Mouse (Mus musculus) midbrain, postnatal 0 days (tissue): ENCODE results near the gene Mrps36. TPM values are rescaled to one million over a fixed set of nuclear protein-coding genes. Genes with fewer than 3 reads are reported as not detected.
"Not testable (repeated sequence)": the region's sequence is repeated elsewhere in the genome, so short reads cannot be mapped to it uniquely, and the experiment has no call there.

Experiments used
- ATAC-seq: fragments of 200-750 bp; cut with Nextera tagmentation; 2 replicates; pipeline ENCODE4 v1.8.0; 2017; ENCODE audit warnings: moderate number of reproducible peaks, mild to moderate bottlenecking, moderate TSS enrichment, moderate library complexity; ENCODE audit not compliant: low FRiP score
- DNase-seq: peaks from one replicate; pipeline ENCODE4 v3.0.0-alpha.2; 2015; ENCODE audit warnings: low spot score
- H3K27ac ChIP-seq: fragments of 300-500 bp; sonication (generic); 2 replicates; pipeline ENCODE4 v1.5.1; 2014; ENCODE audit warnings: low read depth, mild to moderate bottlenecking, low read length, mixed read lengths
- H3K27me3 ChIP-seq: fragments of 300-500 bp; sonication (generic); 2 replicates; pipeline ENCODE4 v1.6.1; 2014; ENCODE audit warnings: low read length, control low read depth, mixed read lengths; ENCODE audit not compliant: insufficient read depth
- H3K36me3 ChIP-seq: fragments of 300-500 bp; sonication (generic); 2 replicates; pipeline ENCODE4 v1.6.1; 2014; ENCODE audit warnings: low read length, control low read depth, mixed read lengths; ENCODE audit not compliant: insufficient read depth
- H3K4me1 ChIP-seq: fragments of 300-500 bp; sonication (generic); 2 replicates; pipeline ENCODE4 v1.6.1; 2014; ENCODE audit warnings: mild to moderate bottlenecking, control low read depth, antibody characterized with exemption, low read length, mixed read lengths; ENCODE audit not compliant: insufficient read depth
- H3K4me2 ChIP-seq: fragments of 300-500 bp; sonication (generic); 2 replicates; pipeline ENCODE4 v1.6.1; 2014; ENCODE audit warnings: low read depth, mild to moderate bottlenecking, low read length, mixed read lengths; ENCODE audit not compliant: poor library complexity, severe bottlenecking
- H3K4me3 ChIP-seq: fragments of 300-500 bp; sonication (generic); 2 replicates; pipeline ENCODE4 v1.5.1; 2014; ENCODE audit warnings: low read depth, mild to moderate bottlenecking, low read length, moderate library complexity
- H3K9ac ChIP-seq: fragments of 300-500 bp; sonication (generic); replicated peaks from 2 replicates; pipeline ENCODE4 v1.6.1; 2014; ENCODE audit warnings: mild to moderate bottlenecking, low read length, moderate library complexity, mixed read lengths; ENCODE audit not compliant: poor library complexity, severe bottlenecking
- H3K9me3 ChIP-seq: fragments of 300-500 bp; sonication (generic); 2 replicates; pipeline ENCODE4 v1.6.1; 2016; ENCODE audit warnings: low read length, control low read depth
- CTCF ChIP-seq: IDR thresholded peaks from 2 replicates; pipeline ENCODE4 v1.5.1; 2016; ENCODE audit warnings: antibody characterized with exemption, mild to moderate bottlenecking
- WGBS: fragments of 180-500 bp; shearing (Covaris S2); extraction: QIAGEN DNeasy Blood & Tissue Kit; methylation state at CpG from one replicate; pipeline ENCODE4 v1.1.7; 2014; 5-methylcytosine and 5-hydroxymethylcytosine counted together
- polyA plus RNA-seq: library from polyadenylated mRNA; unstranded; fragments of >200 nt; fragmentation: Nextera tagmentation; extraction: Ambion mirVana; gene quantifications from 2 replicates; pipeline ENCODE4 v1.2.1, GENCODE M21; 2015
- total RNA-seq: library from RNA; depleted of rRNA; stranded (reverse); fragments of >200 nt; gene quantifications from 2 replicates; pipeline ENCODE4 v1.2.3, GENCODE M21; 2014

The Mrps36 gene
- total and polyA plus RNA-seq, 2 experiments from 2014 or later, result 25.9 to 163 TPM

DNA sequence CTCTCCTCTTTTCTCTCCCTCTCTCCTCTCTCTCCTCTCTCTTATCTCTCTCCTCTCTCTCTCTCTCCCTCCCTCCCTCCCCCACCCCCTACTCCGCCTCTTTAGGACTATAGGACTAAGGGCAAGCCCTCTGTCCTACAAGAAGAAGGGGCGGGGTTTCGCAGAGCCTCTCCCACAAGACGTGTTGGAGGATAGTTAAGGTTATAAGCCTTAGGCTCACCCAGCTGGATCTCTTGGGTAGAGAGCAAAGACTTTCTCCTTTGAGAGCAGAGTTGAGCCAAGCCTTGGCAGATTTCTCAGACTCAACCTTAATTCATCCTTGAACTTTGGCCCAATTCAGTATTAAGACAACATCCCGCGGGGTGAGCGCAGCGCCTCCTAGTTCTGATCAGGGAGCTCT is 4.2 kb upstream of the Mrps36 start:
- no peak for ATAC-seq
- Histone ChIP-seq H3K9ac (no peak overlapping the region), H3K4me3 (no peak overlapping the region), H3K27ac (no peak overlapping the region), H3K9me3 (no peaks in the 10 kb centered on the region), H3K27me3 (no peaks in the 10 kb centered on the region), H3K4me1 (no peaks in the 10 kb centered on the region), H3K4me2 (no peak overlapping the region), H3K36me3 (no peaks in the 10 kb centered on the region)
- WGBS, result 46% methylated on average over 7 of the region's 8 CpGs
- DNase-seq, result no peak
- TF ChIP-seq CTCF, result no peak

DNA sequence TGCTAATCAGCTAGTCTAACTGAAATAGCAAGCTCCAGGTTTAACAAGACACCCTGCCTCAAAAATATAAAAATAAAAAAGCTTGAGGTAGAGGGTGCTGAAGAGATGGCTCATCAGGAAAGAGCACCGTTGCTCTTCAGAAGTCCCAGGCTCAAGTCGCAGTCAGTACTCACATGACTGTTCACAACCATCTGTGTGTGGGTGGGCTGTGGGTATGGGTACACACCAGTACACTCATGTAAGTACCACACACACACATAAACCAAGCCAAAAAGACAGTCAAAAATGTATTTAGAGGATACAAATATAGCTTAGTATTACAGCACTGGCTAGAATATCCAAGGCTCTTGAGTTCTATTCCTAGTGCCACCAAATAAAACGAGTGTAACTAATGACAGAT is 1.6 kb upstream of the Mrps36 start:
- H3K27ac ChIP-seq, result no peak overlapping the region
- DNase-seq (no peak), ATAC-seq (no peak)
- H3K4me1 ChIP-seq, result peaks cover 4% of the 10 kb centered on the region; the same call in 1 of the 2 replicates
- H3K9me3 ChIP-seq, result no peaks in the 10 kb centered on the region
- no peak overlapping the region for H3K9ac ChIP-seq
- TF ChIP-seq CTCF, result no peak
- no peak overlapping the region for H3K4me3 ChIP-seq
- H3K36me3 ChIP-seq, result no peaks in the 10 kb centered on the region
- H3K27me3 ChIP-seq, result no peaks in the 10 kb centered on the region
- 90% methylated on average over 3 of the region's 3 CpGs for WGBS
- no peak overlapping the region for H3K4me2 ChIP-seq

DNA sequence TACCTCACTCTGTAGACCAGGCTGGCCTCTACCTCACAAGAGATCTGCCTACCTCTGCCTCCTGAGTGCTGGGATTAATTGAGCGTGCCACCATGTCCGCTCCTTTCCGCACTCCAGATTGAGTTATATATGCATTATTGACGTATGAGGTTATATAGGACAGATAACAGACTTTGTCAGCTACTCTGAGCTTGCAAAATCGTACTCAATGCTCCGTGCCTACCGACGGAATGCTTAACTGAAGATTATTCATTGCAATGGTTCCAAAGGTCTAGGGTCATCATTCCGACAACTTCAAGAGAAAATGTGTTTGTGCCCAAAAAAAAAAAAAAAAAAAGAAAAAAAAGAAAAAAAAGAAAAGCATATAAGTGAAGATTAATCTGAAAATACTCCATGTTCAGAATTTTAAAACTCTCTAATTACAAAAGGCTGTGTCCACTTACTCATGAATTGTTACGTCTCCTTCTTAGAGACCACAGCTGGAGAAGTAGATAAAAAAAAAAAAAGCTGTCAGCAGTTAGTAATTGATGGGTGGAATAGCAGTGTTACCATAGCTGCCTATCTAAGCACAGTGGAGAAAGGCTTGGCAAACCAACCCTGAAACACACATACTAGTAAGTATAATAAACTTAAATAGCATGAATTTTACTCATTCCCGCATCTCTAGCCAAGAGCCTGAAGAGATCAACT is 968 bp downstream of the Mrps36 start:
- H3K4me2 ChIP-seq, result peak overlapping the region; percentile 59
- TF ChIP-seq CTCF, result no peak
- DNase-seq (no peak), ATAC-seq (peak; percentile 38)
- peaks cover 4% of the 10 kb centered on the region; the same call in 1 of the 2 replicates for H3K4me1 ChIP-seq
- no peaks in the 10 kb centered on the region for H3K27me3 ChIP-seq
- H3K9me3 ChIP-seq, result no peaks in the 10 kb centered on the region
- H3K9ac ChIP-seq, result peak overlapping the region; percentile 77
- H3K4me3 ChIP-seq, result peak overlapping the region; percentile 62
- no peaks in the 10 kb centered on the region for H3K36me3 ChIP-seq
- WGBS, result 65% methylated on average over 11 of the region's 11 CpGs
- peak overlapping the region; percentile 94 for H3K27ac ChIP-seq

GRCm38 (mm10) chr13:100742831-100743230 is 1.6 kb downstream of the Mrps36 start:
- Histone ChIP-seq H3K27me3 (no peaks in the 10 kb centered on the region), H3K9me3 (no peaks in the 10 kb centered on the region), H3K4me3 (no peak overlapping the region), H3K27ac (no peak overlapping the region), H3K4me2 (no peak overlapping the region), H3K4me1 (peaks cover 4% of the 10 kb centered on the region; the same call in 1 of the 2 replicates), H3K36me3 (no peaks in the 10 kb centered on the region; the same call in 1 of the 2 replicates), H3K9ac (no peak overlapping the region)
- TF ChIP-seq CTCF, result no peak
- 92% methylated on average over 5 of the region's 5 CpGs for WGBS
- ATAC-seq, result no peak
- no peak for DNase-seq

GRCm38 (mm10) chr13:100732756-100733155 is 11.7 kb downstream of the Mrps36 start:
- ATAC-seq (no peak), DNase-seq (no peak)
- peaks cover 7% of the 10 kb centered on the region; the same call in 1 of the 2 replicates for H3K36me3 ChIP-seq
- no peaks in the 10 kb centered on the region for H3K9me3 ChIP-seq
- no peaks in the 10 kb centered on the region for H3K27me3 ChIP-seq
- no peak overlapping the region for H3K27ac ChIP-seq
- no peak for TF ChIP-seq CTCF
- 98% methylated on average over 2 of the region's 2 CpGs for WGBS
- H3K4me3 ChIP-seq, result no peak overlapping the region
- peaks cover 6% of the 10 kb centered on the region; the same call in 1 of the 2 replicates for H3K4me1 ChIP-seq
- no peak overlapping the region for H3K9ac ChIP-seq
- no peak overlapping the region for H3K4me2 ChIP-seq

GRCm38 (mm10) chr13:100731462-100732046 is 12.9 kb downstream of the Mrps36 start:
- H3K4me2 ChIP-seq, result peak overlapping the region; percentile 85; the same call in 1 of the 2 replicates
- DNase-seq, ATAC-seq, H3K27ac ChIP-seq, H3K4me1 ChIP-seq, H3K9ac ChIP-seq, H3K4me3 ChIP-seq, H3K9me3 ChIP-seq, H3K36me3 ChIP-seq, H3K27me3 ChIP-seq: not testable (repeated sequence)
- 89% methylated on average over 5 of the region's 6 CpGs for whole genome bisulfite sequencing
- TF ChIP-seq CTCF, result 0 out of 2 replicates have a peak, but pooled peaks have one; percentile 27
